Mouse (Mus musculus) spleen, postnatal 36 days (tissue): ENCODE data around the gene Ppara.
"Not testable (repeated sequence)": the region's sequence is repeated elsewhere in the genome, so short reads cannot be mapped to it uniquely, and the experiment has no call there.

Source experiments
- DNase-seq, 2 experiments: peaks; one replicate each; pipeline ENCODE4 v3.0.0; 2022; ENCODE audit warnings: low spot score in 2 of 2, mixed read lengths in 1 of 2

The Ppara gene

DNA sequence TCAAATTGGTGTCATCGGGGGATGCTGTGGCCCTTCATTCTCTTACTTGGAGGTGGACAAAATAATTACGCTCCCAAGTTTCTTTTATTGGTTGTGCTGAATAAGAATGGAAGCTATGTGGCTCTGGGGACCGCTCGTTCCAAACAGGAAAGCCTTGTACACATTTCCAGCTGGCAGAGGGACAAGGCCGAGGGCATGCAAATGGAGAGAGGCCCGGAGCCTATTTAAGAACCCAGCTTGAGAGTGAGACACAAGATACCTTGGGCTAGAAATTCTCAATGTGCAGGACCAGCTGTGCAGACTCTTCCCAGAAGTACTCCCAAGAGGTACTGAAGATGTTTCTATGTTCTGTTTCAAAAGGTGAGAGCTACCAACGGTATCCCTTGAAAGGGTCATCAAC lies 21.8 kb downstream of the Ppara start:
- no peak for DNase-seq

DNA sequence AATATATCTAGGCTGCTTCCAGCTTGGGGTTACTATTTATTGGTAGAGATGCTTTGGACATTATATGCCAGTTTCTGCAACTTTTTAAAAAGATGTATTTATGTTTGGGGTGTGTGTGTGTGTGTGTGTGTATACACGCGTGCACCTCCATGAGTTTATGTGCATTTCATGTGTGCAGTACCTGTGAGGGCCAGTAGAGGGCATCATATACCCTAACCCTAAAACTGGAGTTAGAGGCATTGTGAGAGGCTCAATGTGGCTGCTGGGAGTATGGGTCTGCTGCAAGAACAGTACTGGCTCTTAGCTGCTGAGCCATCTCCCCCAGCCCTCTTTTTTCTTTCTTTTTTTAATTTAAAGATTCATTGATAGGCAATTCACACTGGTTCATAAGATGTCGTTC lies 23.0 kb downstream of the Ppara start:
- no peak for DNase-seq

DNA sequence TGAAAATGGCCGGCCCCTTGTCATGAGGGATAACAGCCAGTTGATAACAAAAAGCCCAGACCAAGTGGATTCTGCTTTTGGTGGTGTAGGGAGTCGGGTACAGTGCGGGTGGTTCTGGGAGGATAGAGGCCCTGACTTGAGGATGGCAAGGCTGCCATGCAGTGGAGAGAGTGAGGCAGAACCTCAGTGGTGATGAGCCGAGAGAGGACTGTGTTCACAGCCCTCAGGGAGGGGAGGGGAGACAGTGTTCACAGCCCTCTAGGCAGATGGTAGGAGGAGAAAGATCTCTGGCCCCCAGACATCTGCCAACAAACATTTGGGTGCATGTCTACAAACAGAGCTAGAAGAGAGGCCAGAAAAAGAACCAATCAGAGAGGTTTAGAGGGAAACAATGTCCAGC lies 28.0 kb downstream of the Ppara start:
- no peak for DNase-seq

DNA sequence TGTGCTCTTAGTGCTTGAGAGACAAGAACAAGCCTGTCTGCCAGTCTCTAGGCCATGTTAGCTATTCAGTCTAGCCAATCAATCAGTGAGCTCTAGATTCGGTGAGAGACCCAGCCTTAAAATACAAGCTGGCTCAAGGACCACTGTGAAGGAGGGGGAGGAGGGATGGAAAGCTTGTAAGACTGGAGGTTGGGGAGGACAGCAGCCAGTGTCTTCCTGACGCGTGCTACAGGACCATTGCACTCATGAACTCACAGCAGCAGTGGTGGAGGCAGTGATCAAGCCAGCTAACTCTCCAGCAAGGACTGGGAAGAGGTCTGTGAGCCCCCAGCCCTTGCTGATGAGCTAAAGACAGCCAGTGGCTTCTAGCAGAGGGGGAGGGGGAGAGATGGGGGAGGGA lies 30.2 kb downstream of the Ppara start:
- DNase-seq = no peak

DNA sequence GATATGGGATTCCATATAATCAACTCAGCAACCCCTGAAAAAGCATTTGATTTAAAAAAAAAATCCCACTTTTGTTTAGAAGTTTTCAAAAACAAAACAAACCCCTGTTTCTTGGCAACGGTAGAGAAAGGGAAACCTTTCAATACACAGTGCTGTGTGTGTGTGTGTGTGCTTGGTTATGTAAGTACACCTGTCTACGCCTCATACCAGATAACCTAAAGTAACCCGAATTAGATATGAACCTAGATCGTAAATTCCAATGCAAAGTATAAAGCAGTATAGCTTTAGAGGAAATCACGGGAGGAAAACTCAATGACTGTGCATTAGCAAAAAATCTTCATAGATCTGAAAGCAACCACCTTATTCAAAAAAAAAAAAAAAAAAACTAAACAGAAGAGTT lies 31.9 kb downstream of the Ppara start:
- DNase-seq = no peak

DNA sequence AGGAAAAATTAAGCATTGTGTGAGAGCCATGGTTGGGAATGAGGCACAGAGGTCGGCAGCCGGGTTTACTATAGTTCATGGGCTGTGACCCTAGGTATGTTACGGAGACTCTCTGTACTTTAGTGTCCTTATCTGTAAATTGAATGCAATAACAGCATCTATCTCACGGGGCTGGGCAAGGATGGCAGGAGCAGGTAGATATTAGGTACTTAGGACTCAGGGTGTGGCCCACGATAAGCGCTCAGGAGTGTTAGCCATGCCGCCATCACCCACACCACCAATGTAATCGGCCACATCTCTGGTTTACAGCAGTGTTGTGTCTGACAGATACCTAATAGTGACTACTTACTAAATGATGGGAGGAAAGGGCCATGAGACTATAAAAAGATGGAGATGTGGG lies 34.2 kb downstream of the Ppara start:
- no peak for DNase-seq

DNA sequence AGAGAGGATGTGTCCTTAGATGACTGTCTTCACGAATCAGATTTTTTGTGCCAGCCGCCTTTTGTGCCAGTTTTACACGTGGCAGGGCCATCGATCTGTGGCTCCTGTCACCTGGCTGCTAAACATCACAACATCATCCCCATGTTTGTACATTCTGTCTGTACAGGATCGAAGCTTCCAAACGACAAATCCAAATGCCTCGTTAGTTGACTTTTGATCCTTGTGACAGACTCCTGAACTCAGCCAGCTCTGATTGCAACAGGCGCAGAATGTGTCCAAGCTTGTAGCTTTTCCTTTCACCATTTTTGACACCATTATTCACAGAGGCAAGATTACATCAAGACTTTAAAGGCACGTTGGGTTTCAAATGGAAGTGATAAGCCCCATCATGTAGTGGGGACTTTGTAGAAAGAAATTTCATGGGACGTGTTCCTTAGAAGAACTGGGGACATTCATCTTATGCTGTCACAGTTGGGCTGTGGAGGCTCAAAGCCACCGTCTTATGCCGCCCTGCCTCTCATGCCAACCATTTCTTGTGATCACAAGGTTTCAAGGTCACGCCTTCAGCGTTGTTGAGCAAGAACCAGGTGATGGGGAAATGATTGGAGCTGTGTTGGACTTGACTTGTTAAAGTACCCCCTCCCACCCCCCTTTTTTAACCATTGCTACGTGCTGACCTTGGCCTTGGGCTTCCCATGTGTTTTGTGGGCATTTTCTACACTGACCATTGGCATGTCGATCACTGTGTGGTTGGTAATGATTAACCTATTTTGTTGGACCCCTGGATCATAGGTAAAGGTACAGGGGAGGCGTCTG lies 36.7 kb downstream of the Ppara start:
- no peak for DNase-seq

DNA sequence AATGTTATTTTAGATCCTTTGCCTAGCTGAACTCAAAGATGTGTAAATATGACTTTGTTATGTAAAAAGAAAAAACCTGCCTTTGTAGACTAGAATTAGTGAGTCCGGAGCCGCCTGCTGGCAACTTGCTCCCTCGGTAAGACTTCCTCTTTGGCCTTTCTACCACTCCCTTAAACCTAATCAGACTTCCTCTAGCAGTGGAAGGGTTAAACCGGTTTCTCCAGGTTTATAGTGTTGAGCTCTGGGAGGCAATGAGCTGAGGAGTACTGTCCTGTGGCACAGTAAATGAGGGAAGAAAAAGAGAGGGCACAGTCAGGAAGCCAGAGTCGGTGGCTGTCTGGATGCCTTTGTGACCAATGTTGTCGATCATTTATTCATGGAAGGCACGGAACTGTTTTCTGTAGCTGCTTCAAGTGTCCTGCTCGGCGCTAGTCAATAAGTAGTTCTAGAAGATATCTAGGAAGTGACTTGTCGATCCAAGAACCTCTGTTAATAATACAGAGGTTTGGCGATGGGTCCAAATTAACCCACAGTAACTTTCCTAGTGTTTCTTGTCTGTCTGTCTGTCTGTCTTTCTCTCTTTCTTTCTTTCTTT lies 37.5 kb downstream of the Ppara start:
- DNase-seq = no peak

DNA sequence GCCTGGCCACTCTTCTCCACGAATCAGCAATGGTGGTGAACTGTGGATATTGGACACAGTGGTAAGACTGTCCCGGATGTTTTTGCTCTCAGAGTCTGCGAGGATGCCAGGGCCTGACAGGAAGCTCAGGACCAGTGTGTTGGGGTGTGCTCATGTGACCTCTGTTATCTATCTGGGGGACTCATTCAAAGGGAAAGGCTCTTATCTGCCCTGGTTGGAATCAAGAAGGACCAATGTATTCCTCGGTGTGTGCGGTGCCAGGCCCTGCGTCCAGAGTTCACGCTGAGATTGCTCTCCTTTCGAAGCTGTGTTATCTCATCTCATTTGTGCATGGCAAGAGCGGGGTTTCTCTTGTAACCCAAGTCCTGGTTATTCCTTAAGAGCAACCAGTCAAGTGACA lies 39.6 kb downstream of the Ppara start:
- DNase-seq = no peak

DNA sequence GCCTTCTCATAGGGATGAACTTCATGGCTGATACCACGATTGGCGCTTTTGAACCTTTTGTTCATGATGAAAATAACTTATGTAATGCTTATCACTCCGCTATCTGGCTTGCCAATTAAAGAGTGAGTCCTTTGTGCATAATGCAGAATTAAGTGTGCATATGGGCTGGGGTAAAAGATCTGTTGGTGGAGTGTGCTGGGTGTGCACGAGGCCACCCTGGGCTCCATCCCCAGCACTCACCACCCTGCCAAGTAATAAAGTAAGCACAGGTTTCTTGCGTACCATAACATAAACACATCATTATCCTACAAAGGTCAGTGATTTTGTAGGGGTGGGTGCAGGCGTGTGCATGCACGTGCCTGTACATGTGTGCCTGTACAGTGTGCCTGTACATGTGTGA lies 40.2 kb downstream of the Ppara start:
- no peak for DNase-seq

DNA sequence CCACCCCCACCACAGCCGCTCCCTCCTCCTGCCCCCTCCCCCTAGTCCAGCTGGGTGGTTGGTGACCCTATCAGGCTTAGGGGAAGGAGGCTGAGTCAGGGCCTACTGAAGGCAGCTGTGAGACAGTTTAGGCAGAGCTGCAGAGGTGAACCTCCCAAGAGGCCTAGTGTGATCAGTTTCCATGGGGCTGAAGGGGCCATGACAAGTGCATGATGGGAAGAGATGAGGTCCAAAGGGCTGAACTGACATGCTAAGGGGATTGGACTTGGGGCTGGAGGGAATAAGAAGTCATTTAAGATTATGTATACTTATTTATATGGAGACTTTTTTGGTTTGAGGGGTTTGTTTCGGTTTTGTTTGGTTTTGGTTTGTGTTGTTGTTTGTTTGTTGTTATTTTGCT lies 41.5 kb downstream of the Ppara start:
- DNase-seq = no peak

DNA sequence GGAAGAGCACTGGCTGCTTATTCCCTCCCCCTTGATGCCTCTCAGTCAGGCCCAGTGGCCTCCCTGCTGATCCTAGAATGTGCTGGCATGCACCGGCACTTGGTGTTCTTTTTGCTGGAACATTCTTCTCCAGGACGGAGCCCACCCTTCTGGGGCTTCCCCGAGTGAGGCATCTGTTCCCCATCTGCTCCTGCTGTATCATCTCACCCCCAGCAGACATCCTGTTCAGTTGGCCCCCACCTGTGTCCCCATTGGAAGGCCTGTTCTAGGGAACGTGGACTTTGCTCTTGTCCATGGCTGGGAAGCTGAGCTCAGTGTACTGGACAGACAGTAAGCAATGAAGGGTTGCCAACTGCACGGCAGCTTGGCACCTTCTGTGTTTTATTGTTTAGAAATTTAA lies 42.0 kb downstream of the Ppara start:
- DNase-seq = no peak

DNA sequence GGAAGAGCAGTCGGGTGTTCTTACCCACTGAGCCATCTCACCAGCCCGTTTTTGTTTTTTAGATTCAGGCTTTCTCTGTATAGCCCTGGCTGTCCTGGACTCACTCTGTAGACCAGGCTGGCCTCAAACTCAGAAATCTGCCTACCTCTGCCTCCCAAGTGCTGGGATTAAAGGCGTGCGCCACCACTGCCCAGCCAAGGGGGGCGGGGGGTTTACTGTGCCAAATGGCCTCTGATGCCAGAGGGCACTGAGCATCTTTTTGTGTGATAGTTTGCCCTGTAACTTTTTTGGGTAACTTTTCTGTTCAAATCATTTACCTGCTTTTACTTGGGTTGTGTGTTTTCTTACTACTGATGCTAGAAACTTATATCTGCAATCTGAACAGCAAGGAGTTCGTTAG lies 44.1 kb downstream of the Ppara start:
- DNase-seq = not testable (repeated sequence)

DNA sequence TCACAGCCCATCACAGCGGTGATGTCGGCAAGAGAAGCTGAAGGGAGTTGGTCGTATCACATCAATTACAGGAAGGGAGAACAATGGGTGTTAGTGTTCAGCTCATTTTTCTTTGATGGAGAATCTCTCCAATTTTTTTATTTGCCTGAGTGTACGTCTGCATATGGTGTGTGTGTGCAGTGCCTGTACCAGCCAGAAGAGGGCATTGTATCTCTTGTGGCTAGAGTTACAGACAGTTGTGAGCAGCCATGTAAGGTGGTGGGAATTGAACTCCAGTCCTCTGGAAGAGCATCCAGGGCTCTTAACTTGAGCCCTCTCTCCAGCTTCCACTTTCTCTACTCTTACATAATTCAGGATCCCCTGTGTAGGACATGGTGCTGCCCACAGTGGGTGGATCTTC lies 48.4 kb downstream of the Ppara start:
- no peak for DNase-seq

DNA sequence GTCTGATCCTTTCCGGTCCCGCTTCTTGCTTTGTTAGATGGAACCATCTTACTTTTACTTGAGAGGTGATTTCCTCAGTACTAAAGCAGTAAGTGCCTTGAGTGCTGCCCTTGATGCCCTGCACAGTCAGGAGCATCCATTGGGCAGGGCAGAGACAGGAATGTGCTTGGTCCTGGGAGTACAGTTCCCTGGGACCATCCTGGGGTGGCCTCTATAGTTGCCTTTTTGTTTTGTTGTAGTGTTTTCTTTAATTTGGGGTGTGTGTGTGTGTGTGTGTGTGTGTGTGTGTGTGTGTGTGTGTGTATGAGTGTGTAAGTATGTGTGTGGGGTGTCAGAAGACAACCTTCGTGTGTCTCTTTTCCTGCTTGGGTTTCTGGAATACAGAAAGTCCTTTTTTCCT lies 49.6 kb downstream of the Ppara start:
- DNase-seq = no peak

DNA sequence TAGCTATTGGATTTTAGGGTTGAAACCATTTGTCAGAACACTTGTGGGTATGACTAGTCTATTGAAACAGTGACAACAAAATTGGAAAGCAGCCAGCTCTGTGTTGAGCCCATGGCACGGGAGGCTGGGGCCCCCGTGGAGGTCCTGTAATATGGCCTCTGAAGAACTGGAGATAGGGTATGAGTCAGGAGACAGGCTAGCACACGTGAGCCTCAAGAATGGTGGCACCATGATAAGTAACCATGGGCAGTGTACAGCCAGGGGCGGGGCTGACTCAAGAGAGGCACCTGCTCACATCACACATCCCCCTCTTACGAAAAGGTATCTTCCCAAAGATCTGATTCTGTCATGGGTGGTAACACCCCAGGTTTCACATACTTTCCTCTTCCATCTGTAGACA lies 51.9 kb downstream of the Ppara start:
- no peak for DNase-seq

DNA sequence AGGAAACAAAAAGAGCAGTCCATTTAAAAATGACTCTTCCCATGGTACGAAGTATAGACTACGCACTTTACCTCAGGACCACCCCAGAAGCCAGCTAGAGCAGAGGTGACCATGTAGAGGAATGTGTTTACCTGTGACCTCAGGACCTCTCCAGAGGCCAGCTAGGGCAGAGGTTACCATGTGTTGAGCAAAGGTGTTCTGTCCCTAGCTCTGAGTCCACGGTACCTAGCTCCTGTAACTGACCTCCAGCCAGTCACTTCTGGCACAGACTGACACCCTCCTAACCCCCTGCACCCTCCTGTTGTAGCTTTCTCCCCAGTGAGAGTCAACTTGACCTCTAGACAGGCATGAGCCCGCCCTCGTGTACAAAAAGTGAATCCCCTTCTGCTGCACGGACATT lies 52.7 kb downstream of the Ppara start:
- DNase-seq = no peak

DNA sequence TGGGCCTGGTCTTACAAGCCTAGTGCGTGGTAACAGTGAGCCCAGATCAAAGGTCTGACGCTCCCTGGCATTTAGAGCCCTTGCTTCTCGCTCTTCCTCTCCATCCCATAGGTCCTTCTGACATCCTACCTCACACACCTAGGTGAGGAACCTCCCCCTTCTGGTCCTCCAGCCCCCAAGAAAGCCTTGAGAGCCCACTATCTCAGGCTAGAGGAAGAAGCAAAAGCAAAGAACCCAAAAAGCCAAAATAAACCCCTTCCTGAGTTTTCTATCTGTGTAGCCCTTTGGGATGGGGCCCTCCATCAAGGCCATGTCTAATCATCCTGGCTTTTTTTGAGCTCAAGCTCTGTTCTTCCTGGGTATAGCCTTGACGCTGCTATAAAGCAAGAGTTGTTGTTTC lies 53.3 kb downstream of the Ppara start:
- DNase-seq = no peak

DNA sequence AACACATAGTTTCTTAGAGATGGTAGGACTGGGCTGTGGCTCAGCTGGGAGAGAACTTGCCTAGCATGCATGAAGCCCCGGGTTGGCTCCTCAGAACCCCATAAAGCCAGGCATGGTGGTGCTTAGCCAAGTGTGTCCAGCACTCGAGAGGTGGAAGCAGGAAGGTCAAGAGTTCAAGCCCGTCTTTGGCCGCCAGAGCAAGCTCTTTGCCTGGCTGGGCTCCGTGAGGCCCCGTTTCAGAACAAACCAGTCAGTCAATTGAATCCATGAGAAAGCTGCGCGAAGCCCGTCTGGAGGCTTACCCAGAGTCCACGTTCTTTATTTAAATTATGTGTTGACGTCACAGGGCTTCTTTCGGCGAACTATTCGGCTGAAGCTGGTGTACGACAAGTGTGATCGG lies 53.9 kb downstream of the Ppara start:
- no peak for DNase-seq

DNA sequence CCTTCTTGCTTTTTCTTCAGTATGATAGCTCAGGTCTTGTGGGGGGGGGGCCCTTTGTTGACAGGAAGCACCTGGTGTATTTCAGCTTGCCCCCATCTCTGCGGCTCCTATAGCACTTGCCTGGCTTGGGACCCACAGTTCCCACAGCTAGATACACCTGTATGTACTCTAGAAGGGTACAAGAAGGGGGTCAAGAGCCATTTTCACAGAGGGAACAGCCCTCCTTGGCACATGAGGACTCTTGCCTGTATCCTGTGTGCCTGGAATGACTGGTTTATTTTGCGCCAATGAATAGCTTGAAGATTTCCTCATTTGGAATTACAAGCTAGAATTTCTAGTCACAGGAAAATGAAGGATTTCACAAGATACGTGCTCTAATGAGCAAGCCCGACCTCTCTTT lies 56.7 kb downstream of the Ppara start:
- DNase-seq = no peak

DNA sequence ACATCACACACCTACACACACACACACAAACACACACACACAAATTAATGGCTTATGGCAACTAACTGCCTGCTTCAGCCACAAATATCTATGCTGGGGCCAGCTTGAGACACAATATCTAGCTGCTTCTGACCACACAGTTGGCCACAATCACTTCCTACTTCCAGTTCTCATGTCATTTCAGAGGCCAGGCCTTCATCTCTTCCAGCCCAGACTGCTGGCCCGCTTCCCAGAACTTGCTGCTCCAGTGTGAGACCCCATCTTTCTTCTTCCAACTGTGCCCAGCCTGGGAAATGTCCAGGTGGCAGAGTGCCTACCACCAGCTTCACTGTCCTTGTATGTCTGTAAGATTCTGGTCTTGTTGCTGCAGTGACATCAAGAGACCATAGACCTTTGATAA lies 58.0 kb downstream of the Ppara start:
- no peak for DNase-seq

DNA sequence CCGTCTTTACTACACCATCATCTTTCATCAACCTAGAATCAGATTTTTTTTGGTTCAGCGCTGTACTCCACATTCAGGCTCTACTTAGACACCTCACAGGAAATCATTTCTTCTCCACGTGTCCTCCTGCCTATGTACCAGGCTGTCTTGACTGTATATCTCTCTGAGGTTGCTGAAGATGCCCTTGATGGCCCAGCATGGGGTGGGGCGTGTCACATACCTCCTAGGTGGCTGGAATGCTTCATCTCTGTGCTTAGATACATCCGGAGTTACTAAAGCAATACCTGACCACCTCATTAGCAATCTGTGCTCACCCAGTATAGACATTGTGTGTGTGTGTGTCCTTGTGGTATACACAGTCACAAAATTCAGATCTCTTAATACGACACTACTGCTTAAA lies 60.7 kb downstream of the Ppara start:
- DNase-seq = no peak

DNA sequence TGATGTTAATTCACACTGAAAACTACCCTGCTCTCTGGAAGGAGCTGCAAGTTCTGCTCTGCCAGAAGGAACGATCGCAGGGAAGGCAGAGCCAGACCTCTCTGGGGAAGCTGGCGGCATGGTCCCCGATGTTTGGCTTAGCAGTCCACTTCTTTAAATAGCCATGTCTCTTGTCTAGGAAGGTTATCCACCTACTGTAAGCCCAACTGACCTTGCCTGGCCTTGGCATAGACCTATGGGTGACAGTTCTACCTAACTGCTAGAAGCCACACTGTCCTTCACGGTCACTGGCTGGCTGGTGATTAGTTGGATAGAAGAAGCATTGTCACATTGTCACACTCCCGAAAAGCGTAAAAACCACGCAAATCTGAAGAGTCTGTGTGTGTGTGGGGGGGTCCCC lies 63.9 kb downstream of the Ppara start:
- DNase-seq = no peak

DNA sequence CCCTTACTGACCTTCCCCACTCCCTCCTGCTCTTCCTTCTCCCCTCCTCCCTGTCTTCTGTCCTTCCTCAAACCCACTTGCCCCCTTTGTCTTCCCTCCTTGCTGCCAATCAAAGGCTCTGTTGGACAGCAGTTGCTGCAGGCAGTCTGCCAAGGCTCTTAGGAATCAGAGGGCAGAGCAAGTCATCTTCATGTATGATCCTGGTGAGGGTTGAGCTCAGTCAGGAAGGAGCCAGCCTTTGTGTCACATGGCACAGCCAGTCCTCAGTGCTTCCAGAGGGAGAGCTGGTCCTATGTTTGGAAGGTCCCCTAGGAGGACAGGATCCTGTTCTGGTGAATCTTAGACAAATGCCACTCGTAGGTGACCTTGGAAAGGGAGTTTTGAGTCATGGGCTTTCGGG lies 68.1 kb downstream of the Ppara start:
- no peak for DNase-seq
